Mouse (Mus musculus) layer of hippocampus, postnatal 10 days (tissue): ENCODE measurements around the gene Prpf40a. TPM values are rescaled to one million over a fixed set of nuclear protein-coding genes. Genes with fewer than 3 reads are reported as not detected.
A peak's percentile ranks its signal among the peaks of the same experiment; 100 is the strongest.

Experiments used
- DNase-seq, 2 experiments: peaks; one replicate each; pipeline ENCODE4 v3.0.0; 2021; ENCODE audit warnings: low spot score in 2 of 2
- long read RNA-seq: library from polyadenylated mRNA; stranded (forward); transcript quantifications from one replicate; pipeline ENCODE4 v2.0.0, GENCODE M21; 2023
- total RNA-seq, 2 experiments: library from RNA; stranded (reverse); gene quantifications; 2 replicates each; pipeline ENCODE4 v1.2.3; 2021

Gene Prpf40a
- total RNA-seq: 10 to 100 TPM; 59.2 to 64.9 TPM
- long read RNA-seq, partial matches to known transcripts: 2 of 5 reads
- long read RNA-seq, other reads (novel, unspliced or antisense): 3 of 5 reads

GRCm38 (mm10) chr2:53190684-53191511 is at the start of gene Prpf40a:
Gene Prpf40a (minus strand): TSS chr2:53191284.
- DNase-seq: peak; percentile 100

- DNase-seq: no peak
These were observed 31.2 kb upstream of the Prpf40a start for GRCm38 (mm10) chr2:53222242-53222641.

DNA sequence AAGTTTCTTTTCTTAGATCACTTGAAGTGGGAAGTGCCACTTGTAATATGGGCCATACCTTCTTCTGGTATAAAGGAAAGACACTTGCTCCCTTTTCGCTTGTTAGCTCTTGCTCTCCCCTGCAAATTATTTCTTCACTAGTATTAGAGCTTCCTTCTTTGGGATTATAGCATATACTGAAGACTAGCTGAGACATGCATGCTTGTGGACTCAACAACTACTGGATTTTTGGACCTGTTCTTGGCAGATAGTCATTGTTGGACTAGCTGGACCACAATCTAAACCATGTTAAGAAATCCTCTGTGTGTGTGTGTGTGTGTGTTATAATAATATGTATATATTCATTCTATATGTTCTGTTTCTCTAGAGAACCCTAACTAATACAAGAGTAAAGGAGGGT is 22.4 kb upstream of the Prpf40a start:
- no peak for DNase-seq

DNA sequence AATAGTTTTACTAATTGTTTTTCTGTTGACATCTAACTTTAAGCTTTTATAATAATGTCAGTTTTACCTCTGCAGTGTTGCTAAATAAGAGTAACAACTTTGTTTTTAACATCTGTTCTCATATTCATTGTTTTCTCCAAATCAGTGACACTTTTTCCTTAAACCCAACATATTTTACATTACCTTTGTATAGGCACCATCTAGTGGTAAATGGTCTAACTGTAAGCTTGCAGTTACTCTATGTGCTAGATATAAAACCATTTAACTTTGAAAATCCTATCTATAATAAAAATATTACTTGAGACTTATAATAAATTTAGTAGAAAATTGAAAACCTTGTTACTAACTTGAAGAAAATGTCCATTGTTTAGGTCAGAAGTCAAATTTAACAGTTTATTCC is 15.7 kb upstream of the Prpf40a start:
- DNase-seq: no peak

- no peak for DNase-seq
These were observed 13.5 kb upstream of the Prpf40a start for GRCm38 (mm10) chr2:53204373-53205274.

- DNase-seq: no peak
These were observed 9.2 kb upstream of the Prpf40a start for GRCm38 (mm10) chr2:53200164-53200885.

DNA sequence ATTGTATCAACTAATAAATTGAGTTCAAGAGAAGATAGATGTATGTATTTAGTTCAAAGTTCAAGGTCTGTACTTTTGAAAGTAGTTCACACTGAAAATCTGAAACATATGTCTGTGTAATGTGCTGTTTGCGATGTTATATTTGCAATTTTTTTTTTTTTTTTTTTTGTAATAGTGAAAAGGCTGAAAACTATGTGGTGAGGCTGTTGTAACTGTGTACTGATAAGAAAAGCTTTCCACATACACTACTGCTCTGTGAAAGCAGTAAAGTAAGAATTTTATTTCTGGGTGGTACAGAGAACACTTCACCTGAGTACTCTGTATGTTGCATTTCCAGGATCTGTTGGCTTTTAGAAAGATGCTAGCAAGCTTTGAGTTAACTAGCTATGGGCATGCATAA is 8.1 kb upstream of the Prpf40a start:
- no peak for DNase-seq

GRCm38 (mm10) chr2:53196431-53196830 is 5.3 kb upstream of the Prpf40a start:
- DNase-seq: no peak

GRCm38 (mm10) chr2:53192386-53192785 is 1.3 kb upstream of the Prpf40a start:
- DNase-seq: no peak

GRCm38 (mm10) chr2:53191523-53192220 is 588 bp upstream of the Prpf40a start, which contains the start of gene Arl6ip6:
Gene Arl6ip6 (plus strand): TSS chr2:53191726.
- DNase-seq: peak; percentile 98 to 99

GRCm38 (mm10) chr2:53189811-53190210 is 1.3 kb downstream of the Prpf40a start:
- no peak for DNase-seq

DNA sequence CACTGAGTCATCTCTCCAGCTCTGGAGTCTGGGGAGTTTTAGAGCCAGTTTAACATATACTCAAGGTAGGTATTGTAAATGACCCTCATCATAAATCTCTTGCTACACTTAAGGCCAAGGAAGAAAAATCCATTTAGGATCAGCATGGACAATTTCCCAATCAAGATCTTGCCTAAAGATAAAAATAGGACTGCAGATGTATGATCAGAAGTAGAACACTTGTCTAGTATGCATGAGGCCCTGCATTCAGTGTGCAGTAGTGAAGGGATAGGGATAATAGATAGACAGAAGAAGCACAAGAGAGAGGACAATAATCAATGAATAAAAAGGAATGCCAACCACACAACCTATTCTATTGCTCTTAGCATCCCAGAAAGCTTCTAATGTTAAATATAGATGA is 11.2 kb downstream of the Prpf40a start:
- no peak for DNase-seq

- DNase-seq: no peak
These were observed 12.1 kb downstream of the Prpf40a start for GRCm38 (mm10) chr2:53178966-53179365.

- no peak for DNase-seq
These were observed 17.1 kb downstream of the Prpf40a start for GRCm38 (mm10) chr2:53173966-53174365.

- DNase-seq: no peak
These were observed 44.2 kb downstream of the Prpf40a start for GRCm38 (mm10) chr2:53146852-53147251.

DNA sequence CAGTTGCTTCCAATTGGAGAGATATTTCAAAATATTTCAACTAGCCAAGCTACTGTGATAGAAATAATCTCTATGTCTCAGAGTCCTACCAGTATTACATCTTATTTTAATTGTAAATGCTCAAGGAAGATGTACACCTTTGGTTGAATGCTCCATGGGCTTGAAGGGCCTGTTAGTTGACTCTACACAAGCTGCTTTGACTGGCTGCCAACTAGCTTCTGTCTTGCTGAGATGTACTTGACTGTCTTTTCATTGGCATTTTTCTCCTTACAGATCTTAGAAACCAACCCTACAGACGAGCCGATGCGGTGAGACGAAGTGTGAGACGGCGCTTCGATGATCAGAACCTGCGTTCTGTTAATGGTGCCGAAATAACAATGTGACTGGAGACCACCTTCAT is 59.5 kb downstream of the Prpf40a start:
- no peak for DNase-seq

DNA sequence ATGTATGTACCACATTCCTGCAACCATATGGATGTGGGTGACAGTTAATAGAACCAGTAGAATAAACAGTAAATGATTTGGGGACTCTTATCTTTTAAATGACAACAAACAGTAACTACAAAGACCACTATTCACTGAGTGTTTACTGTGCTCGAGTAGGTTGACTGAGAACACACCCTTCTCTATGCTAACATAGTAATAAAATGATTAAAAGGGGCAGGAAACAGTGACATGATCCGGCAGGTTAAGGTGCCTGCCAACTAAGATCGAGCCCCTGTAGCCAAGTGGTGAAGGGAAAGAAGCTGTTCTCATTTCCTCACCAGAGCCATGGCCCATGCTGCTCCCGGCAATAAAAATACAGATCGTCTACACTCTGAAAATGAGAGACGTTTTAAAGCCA is 62.0 kb downstream of the Prpf40a start:
- no peak for DNase-seq

DNA sequence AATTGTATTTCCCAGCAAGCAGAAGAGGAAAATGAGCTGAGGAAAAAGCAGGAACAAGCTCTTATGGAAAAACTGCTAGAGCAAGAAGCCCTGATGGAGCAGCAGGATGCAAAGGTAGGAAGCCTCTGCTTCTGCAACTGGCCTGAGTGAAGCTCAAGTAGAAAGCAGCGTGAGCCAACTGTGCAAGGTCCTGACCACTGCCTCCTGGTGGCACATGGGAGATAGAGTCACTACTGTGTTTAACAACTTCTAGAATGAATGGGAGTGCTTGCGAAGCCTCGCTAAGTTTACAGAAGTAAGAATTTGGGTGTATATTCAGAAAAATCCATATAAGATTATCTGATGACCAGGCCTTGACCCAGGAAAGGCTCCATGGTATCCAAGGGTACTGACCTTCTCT is 65.1 kb downstream of the Prpf40a start:
- DNase-seq: peak in 1 of 2 experiments; percentile 31

- peak; percentile 52 to 56 for DNase-seq
These were observed 69.3 kb downstream of the Prpf40a start for GRCm38 (mm10) chr2:53121797-53122196.

GRCm38 (mm10) chr2:53108547-53108946 is 82.5 kb downstream of the Prpf40a start:
- DNase-seq: no peak

GRCm38 (mm10) chr2:53106472-53106871 is 84.6 kb downstream of the Prpf40a start:
- no peak for DNase-seq
